Mouse (Mus musculus): ENCODE measurements around the gene Scgb1b29. TPM values are rescaled to one million over a fixed set of nuclear protein-coding genes. Genes with fewer than 3 reads are reported as not detected.
"Not testable (repeated sequence)": the region's sequence is repeated elsewhere in the genome, so short reads cannot be mapped to it uniquely, and the experiment has no call there.

Scgb1b29 gene
- not detected in 2 replicates for polyA plus RNA-seq (2015; fragmentation: Nextera tagmentation; extraction: Ambion mirVana)

GRCm38 (mm10) chr7:32441241-32441640 lies at the start of gene Scgb1b29:
Gene Scgb1b29 (plus strand): TSS chr7:32441541.
- not testable (repeated sequence) for H3K9me3 ChIP-seq (ENCODE audit: low read length); H3K9ac ChIP-seq (replicated peaks; ENCODE audit: low read depth); H3K36me3 ChIP-seq (ENCODE audit: insufficient read depth, low read length); ATAC-seq; H3K4me2 ChIP-seq (replicated peaks; ENCODE audit: low read depth, low read length); H3K27ac ChIP-seq (ENCODE audit: low read length); H3K4me3 ChIP-seq (ENCODE audit: low read depth, low read length); H3K27me3 ChIP-seq (replicated peaks; ENCODE audit: insufficient read depth, low read length); H3K4me1 ChIP-seq (ENCODE audit: insufficient read depth, low read depth, low read length); DNase-seq (ENCODE audit: low spot score)
- 72% methylated on average over 4 of the region's 5 CpGs for WGBS

GRCm38 (mm10) chr7:32428636-32429035 lies 12.7 kb upstream of the Scgb1b29 start:
- not testable (repeated sequence) for H3K4me3 ChIP-seq (ENCODE audit: low read depth, low read length); DNase-seq (ENCODE audit: low spot score); H3K4me2 ChIP-seq (replicated peaks; ENCODE audit: low read depth, low read length); H3K36me3 ChIP-seq (ENCODE audit: insufficient read depth, low read length); H3K27me3 ChIP-seq (replicated peaks; ENCODE audit: insufficient read depth, low read length); H3K9ac ChIP-seq (replicated peaks; ENCODE audit: low read depth); ATAC-seq; H3K27ac ChIP-seq (ENCODE audit: low read length); H3K4me1 ChIP-seq (ENCODE audit: insufficient read depth, low read depth, low read length); H3K9me3 ChIP-seq (ENCODE audit: low read length)
- WGBS = 87% methylated on average over 10 of the region's 11 CpGs

Other genes starting within 250 kb of the Scgb1b29 start
- not detected in 2 replicates for gene Scgb2b11, start 230.4 kb upstream of the Scgb1b29 start, polyA plus RNA-seq (2015; fragmentation: Nextera tagmentation; extraction: Ambion mirVana)
- not detected in 2 replicates for gene Scgb1b11, start 218.7 kb upstream of the Scgb1b29 start, polyA plus RNA-seq (2015; fragmentation: Nextera tagmentation; extraction: Ambion mirVana)
- gene Scgb2b12, start 114.3 kb upstream of the Scgb1b29 start, polyA plus RNA-seq (2015; fragmentation: Nextera tagmentation; extraction: Ambion mirVana) = not detected in 2 replicates
- gene Scgb1b12, start 107.4 kb upstream of the Scgb1b29 start, polyA plus RNA-seq (2015; fragmentation: Nextera tagmentation; extraction: Ambion mirVana) = not detected in 2 replicates